Mouse (Mus musculus) frontal cortex, postnatal 25 days (tissue): Measurements from ENCODE around the gene Hist1h4f.

Experiments
- DNase-seq, 2 experiments: peaks; one replicate each; pipeline ENCODE4 v3.0.0; 2022; ENCODE audit warnings: low spot score in 2 of 2

Hist1h4f gene

GRCm38 (mm10) chr13:23515826-23516620 lies 35.4 kb downstream of the Hist1h4f start:
- no peak for DNase-seq

- no peak for DNase-seq
These were observed 36.2 kb downstream of the Hist1h4f start for GRCm38 (mm10) chr13:23515281-23515680.

- no peak for DNase-seq
These were observed 37.9 kb downstream of the Hist1h4f start for GRCm38 (mm10) chr13:23513517-23513916.

DNA sequence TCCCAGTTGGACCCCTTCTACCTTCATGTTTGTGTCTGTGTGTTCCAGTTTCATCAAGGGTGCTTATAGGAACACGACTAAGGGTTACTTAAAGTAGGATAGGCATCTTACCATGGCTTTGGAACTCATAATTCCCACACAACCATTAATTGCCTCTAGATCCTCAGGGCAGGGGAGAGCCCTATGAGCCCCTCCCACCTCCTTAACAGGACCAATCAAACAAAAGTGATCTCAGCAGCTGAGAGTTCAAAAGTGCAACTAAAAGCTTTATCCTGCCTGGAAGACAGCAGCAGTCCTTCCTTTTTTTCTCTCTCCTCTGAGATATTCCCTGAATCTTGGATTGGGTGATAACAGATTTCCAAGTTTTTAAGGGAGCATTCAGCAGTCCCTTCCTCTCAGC lies 41.3 kb downstream of the Hist1h4f start:
- DNase-seq: no peak

DNA sequence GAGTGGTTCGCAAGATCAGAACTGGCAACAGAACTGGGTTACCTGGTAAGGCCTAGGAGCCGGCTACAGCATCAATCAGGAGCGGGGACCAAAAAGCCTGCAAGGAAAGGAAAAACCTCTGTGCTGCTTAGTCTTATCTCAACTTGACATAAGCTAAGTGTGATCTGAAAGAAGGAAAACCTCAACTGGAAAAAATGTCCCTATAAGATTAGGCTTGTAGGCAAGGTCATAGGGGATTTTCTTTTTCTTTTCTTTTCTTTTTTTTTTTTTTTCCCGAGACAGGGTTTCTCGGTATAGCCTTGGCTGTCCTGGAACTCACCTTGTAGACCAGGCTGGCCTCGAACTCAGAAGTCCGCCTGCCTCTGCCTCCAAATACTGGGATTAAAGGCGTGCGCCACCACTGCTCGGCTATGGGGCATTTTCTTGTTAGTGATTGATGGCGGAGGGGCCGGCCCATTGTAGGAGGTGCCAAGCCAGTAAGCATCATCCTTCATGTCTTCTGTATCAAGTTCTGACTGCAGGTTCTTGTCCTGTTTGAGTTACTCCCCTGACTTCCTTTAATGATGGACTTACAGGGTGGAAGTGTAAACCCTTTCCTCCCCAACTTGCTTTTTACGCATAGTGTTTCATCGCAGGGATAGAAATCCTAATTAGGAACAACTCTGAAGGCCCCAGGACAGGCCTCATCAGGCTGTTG lies 44.5 kb downstream of the Hist1h4f start:
- DNase-seq: no peak

DNA sequence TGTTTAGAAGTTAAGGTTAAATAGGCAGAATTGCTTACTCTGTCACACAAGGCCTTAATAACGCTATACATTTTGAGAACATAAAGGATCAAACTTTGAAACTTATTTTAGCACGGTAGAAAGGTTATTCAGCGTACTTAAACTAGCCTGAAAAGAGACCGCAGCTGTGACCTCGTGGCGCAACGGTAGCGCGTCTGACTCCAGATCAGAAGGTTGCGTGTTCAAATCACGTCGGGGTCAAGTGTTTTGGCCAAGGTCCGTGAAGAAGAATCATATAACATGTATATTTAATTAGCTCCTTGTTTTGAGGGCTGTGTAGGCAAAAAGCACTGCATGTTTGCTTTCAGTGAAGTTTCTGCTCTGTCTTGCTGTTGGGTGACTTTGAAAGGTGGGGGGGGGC lies 45.1 kb downstream of the Hist1h4f start:
- DNase-seq: no peak

GRCm38 (mm10) chr13:23505662-23506345 lies 45.6 kb downstream of the Hist1h4f start:
- no peak for DNase-seq

GRCm38 (mm10) chr13:23503797-23504196 lies 47.7 kb downstream of the Hist1h4f start:
- peak in 1 of 2 experiments; percentile 71 for DNase-seq

DNA sequence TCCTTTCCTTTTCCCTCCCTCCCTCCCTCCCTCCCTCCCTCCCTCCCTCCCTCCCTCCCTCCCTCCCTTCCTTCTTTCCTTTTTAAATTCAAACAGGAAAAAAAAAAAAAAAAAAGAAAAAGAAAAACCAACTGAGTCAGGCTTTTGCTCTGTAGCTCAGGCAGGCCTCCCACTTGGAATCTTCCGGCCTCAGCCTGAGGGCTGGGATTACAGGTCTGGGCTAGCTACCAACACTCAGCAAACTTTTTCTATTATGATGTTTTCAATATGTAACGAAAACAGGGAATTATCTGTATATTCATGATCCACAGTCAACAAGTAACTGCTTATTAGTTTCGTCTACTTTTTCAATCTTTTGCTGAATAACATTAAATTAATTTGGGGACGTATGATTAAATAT lies 48.5 kb downstream of the Hist1h4f start:
- no peak for DNase-seq

- DNase-seq: no peak
These were observed 49.3 kb downstream of the Hist1h4f start for GRCm38 (mm10) chr13:23502031-23502567.

DNA sequence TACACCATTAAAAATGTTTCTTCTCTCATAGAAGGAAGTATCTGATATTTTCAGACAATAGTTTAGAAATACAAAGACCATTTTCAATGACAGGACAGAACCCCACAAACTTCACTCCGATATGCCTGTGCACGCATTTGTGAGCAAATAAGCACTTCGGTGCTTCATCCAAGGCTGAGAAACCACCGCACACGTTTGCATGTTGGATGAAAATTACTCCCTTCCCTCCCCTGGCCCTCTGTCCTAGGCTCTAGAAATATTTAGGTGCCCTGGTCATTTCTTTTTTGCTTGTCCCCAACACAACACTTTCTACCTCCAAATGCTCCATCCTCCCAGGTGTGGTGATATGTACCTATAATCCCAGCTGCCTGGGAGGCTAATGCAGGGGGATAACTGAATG lies 49.9 kb downstream of the Hist1h4f start:
- DNase-seq: no peak
